Mouse (Mus musculus) limb, embryonic 10.5 days (tissue): ENCODE measurements around the gene Dgat2. TPM values are rescaled to one million over a fixed set of nuclear protein-coding genes. Genes with fewer than 3 reads are reported as not detected.
A peak's percentile ranks its signal among the peaks of the same experiment; 100 is the strongest.

Experiments
- DNase-seq: peaks from one replicate; pipeline ENCODE4 v3.0.0-alpha.2; 2017; ENCODE audit warnings: low spot score
- H3K27ac ChIP-seq: fragments of 300-500 bp; sonication (generic); 2 replicates; pipeline ENCODE4 v1.5.1; 2016; ENCODE audit warnings: mild to moderate bottlenecking
- H3K27me3 ChIP-seq: fragments of 300-500 bp; sonication (generic); 2 replicates; pipeline ENCODE4 v1.6.1; 2016; ENCODE audit warnings: low read depth, mild to moderate bottlenecking; ENCODE audit not compliant: poor library complexity, severe bottlenecking
- H3K36me3 ChIP-seq: fragments of 300-500 bp; sonication (generic); 2 replicates; pipeline ENCODE4 v1.6.1; 2016; ENCODE audit warnings: mild to moderate bottlenecking, moderate library complexity
- H3K4me1 ChIP-seq: fragments of 300-500 bp; sonication (generic); 2 replicates; pipeline ENCODE4 v1.6.1; 2016
- H3K4me3 ChIP-seq: fragments of 300-500 bp; sonication (generic); 2 replicates; pipeline ENCODE4 v1.5.1; 2016; ENCODE audit warnings: mild to moderate bottlenecking, moderate library complexity
- H3K9me3 ChIP-seq: fragments of 300-500 bp; sonication (generic); replicated peaks from 2 replicates; pipeline ENCODE4 v1.6.1; 2016; ENCODE audit warnings: mild to moderate bottlenecking
- WGBS: fragments of 180-500 bp; shearing (Covaris S2); methylation state at CpG from one replicate; pipeline ENCODE4 v1.1.7; 2016; 5-methylcytosine and 5-hydroxymethylcytosine counted together
- polyA plus RNA-seq: library from polyadenylated mRNA; unstranded; fragments of >200 nt; fragmentation: Nextera tagmentation; extraction: Ambion mirVana; gene quantifications from 2 replicates; pipeline ENCODE4 v1.2.1, GENCODE M21; 2016

Gene Dgat2
- 14.2 and 15.0 TPM in 2 replicates for polyA plus RNA-seq

- Histone ChIP-seq H3K9me3 (no peaks in the 10 kb centered on the region), H3K36me3 (no peaks in the 10 kb centered on the region), H3K4me1 (peaks cover 19% of the 10 kb centered on the region), H3K27ac (peak within 1 kb of the TSS; percentile 92), H3K27me3 (peaks cover 24% of the 10 kb centered on the region), H3K4me3 (peak within 1 kb of the TSS; percentile 79)
- under 1% methylated on average over 62 of the region's 63 CpGs for WGBS
- peak; percentile 96 for DNase-seq
Observed at GRCm38 (mm10) chr7:99182432-99183172, at the start of gene Dgat2. Gene Dgat2 (minus strand): TSS chr7:99182719.

- Histone ChIP-seq H3K4me1 (peaks cover 19% of the 10 kb centered on the region), H3K36me3 (peaks cover 76% of the 10 kb centered on the region), H3K4me3 (no peak overlapping the region), H3K27me3 (no peaks in the 10 kb centered on the region), H3K27ac (0 out of 2 replicates have a peak overlapping the region, but pooled peaks have one; percentile 34), H3K9me3 (no peaks in the 10 kb centered on the region)
- WGBS, result 80% methylated on average over 7 of the region's 7 CpGs
- no peak for DNase-seq
Observed at GRCm38 (mm10) chr7:99230061-99230747, 47.7 kb upstream of the Dgat2 start.

GRCm38 (mm10) chr7:99229411-99229810, 46.9 kb upstream of the Dgat2 start:
- H3K36me3 ChIP-seq, result peaks cover 83% of the 10 kb centered on the region
- no peak overlapping the region for H3K27ac ChIP-seq
- peak; percentile 77 for DNase-seq
- H3K4me1 ChIP-seq, result peaks cover 15% of the 10 kb centered on the region
- H3K27me3 ChIP-seq, result no peaks in the 10 kb centered on the region
- H3K9me3 ChIP-seq, result no peaks in the 10 kb centered on the region
- 22% methylated on average over 2 of the region's 2 CpGs for WGBS
- no peak overlapping the region for H3K4me3 ChIP-seq

GRCm38 (mm10) chr7:99228825-99229224, 46.3 kb upstream of the Dgat2 start:
- no peak for DNase-seq

GRCm38 (mm10) chr7:99227267-99227666, 44.7 kb upstream of the Dgat2 start:
- no peak overlapping the region for H3K4me3 ChIP-seq
- peaks cover 12% of the 10 kb centered on the region; the same call in 1 of the 2 replicates for H3K4me1 ChIP-seq
- H3K27ac ChIP-seq, result no peak overlapping the region
- no peaks in the 10 kb centered on the region for H3K27me3 ChIP-seq
- no peaks in the 10 kb centered on the region for H3K9me3 ChIP-seq
- peaks cover 95% of the 10 kb centered on the region for H3K36me3 ChIP-seq
- 93% methylated on average over 4 of the region's 4 CpGs for WGBS
- DNase-seq, result no peak

More at GRCm38 (mm10) chr7:99228825-99229224, 46.3 kb upstream of the Dgat2 start:
- Histone ChIP-seq H3K9me3 (no peaks in the 10 kb centered on the region), H3K36me3 (peaks cover 86% of the 10 kb centered on the region), H3K27ac (no peak overlapping the region), H3K4me1 (peaks cover 12% of the 10 kb centered on the region; the same call in 1 of the 2 replicates), H3K4me3 (no peak overlapping the region), H3K27me3 (no peaks in the 10 kb centered on the region)
- 89% methylated on average over 8 of the region's 8 CpGs for WGBS

- no peaks in the 10 kb centered on the region for H3K9me3 ChIP-seq
- 94% methylated on average over 10 of the region's 10 CpGs for WGBS
- peaks cover 95% of the 10 kb centered on the region for H3K36me3 ChIP-seq
- H3K4me1 ChIP-seq, result peaks cover 12% of the 10 kb centered on the region; the same call in 1 of the 2 replicates
- H3K27me3 ChIP-seq, result no peaks in the 10 kb centered on the region
- H3K27ac ChIP-seq, result no peak overlapping the region
- DNase-seq, result no peak
- H3K4me3 ChIP-seq, result no peak overlapping the region
Observed at GRCm38 (mm10) chr7:99226662-99227061, 44.1 kb upstream of the Dgat2 start.

- Histone ChIP-seq H3K27me3 (no peaks in the 10 kb centered on the region), H3K9me3 (no peaks in the 10 kb centered on the region), H3K36me3 (peaks cover 95% of the 10 kb centered on the region), H3K4me1 (peaks cover 12% of the 10 kb centered on the region; the same call in 1 of the 2 replicates), H3K4me3 (no peak overlapping the region), H3K27ac (no peak overlapping the region)
- DNase-seq, result no peak
- 90% methylated on average over 6 of the region's 6 CpGs for WGBS
Observed at GRCm38 (mm10) chr7:99225421-99225820, 42.9 kb upstream of the Dgat2 start.

GRCm38 (mm10) chr7:99224648-99225190, 42.2 kb upstream of the Dgat2 start:
- no peak for DNase-seq
- Histone ChIP-seq H3K36me3 (peaks cover 95% of the 10 kb centered on the region), H3K4me3 (no peak overlapping the region), H3K27me3 (no peaks in the 10 kb centered on the region), H3K4me1 (peaks cover 7% of the 10 kb centered on the region; the same call in 1 of the 2 replicates), H3K9me3 (no peaks in the 10 kb centered on the region), H3K27ac (no peak overlapping the region; the same call in 1 of the 2 replicates)
- 77% methylated on average over 1 of the region's 1 CpGs for WGBS

GRCm38 (mm10) chr7:99224225-99224624, 41.7 kb upstream of the Dgat2 start:
- Histone ChIP-seq H3K4me1 (0 out of 2 replicates have a peak, but pooled peaks cover 5% of the 10 kb centered on the region), H3K27me3 (no peaks in the 10 kb centered on the region), H3K27ac (no peak overlapping the region; the same call in 1 of the 2 replicates), H3K36me3 (peaks cover 99% of the 10 kb centered on the region), H3K9me3 (no peaks in the 10 kb centered on the region), H3K4me3 (no peak overlapping the region)
- no peak for DNase-seq
- WGBS, result 73% methylated on average over 7 of the region's 7 CpGs

GRCm38 (mm10) chr7:99217338-99218074, 35.0 kb upstream of the Dgat2 start:
- Histone ChIP-seq H3K4me1 (peaks cover 19% of the 10 kb centered on the region), H3K4me3 (no peak overlapping the region), H3K36me3 (peaks cover 45% of the 10 kb centered on the region), H3K9me3 (no peaks in the 10 kb centered on the region), H3K27ac (no peak overlapping the region), H3K27me3 (no peaks in the 10 kb centered on the region)
- DNase-seq, result no peak
- WGBS, result 79% methylated on average over 3 of the region's 3 CpGs

GRCm38 (mm10) chr7:99215347-99215855, 32.9 kb upstream of the Dgat2 start:
- Histone ChIP-seq H3K4me3 (no peak overlapping the region), H3K9me3 (no peaks in the 10 kb centered on the region), H3K27ac (peak overlapping the region; percentile 10), H3K27me3 (no peaks in the 10 kb centered on the region), H3K36me3 (peaks cover 24% of the 10 kb centered on the region), H3K4me1 (peaks cover 19% of the 10 kb centered on the region)
- whole genome bisulfite sequencing, result 49% methylated on average over 8 of the region's 8 CpGs
- DNase-seq, result no peak

GRCm38 (mm10) chr7:99214621-99215185, 32.2 kb upstream of the Dgat2 start:
- no peaks in the 10 kb centered on the region for H3K27me3 ChIP-seq
- H3K9me3 ChIP-seq, result no peaks in the 10 kb centered on the region
- H3K4me3 ChIP-seq, result no peak overlapping the region
- WGBS, result 84% methylated on average over 10 of the region's 10 CpGs
- peaks cover 17% of the 10 kb centered on the region for H3K36me3 ChIP-seq
- 0 out of 2 replicates have a peak overlapping the region, but pooled peaks have one; percentile 10 for H3K27ac ChIP-seq
- peaks cover 19% of the 10 kb centered on the region for H3K4me1 ChIP-seq
- no peak for DNase-seq
